Mouse (Mus musculus) gastrocnemius, postnatal 10 days (tissue): ENCODE results near the gene Rnf215. TPM values are rescaled to one million over a fixed set of nuclear protein-coding genes. Genes with fewer than 3 reads are reported as not detected.
"Not testable (repeated sequence)": the region's sequence is repeated elsewhere in the genome, so short reads cannot be mapped to it uniquely, and the experiment has no call there.

Experiments used
- DNase-seq: peaks from one replicate; pipeline ENCODE4 v3.0.0; 2021; ENCODE audit warnings: mixed read lengths
- long read RNA-seq, 2 experiments: library from polyadenylated mRNA; stranded (forward); transcript quantifications; one replicate each; pipeline ENCODE4 v2.0.0; 2021
- total RNA-seq, 2 experiments: library from RNA; stranded (reverse); gene quantifications; 2 replicates each; pipeline ENCODE4 v1.2.3; 2021

Gene Rnf215
- total RNA-seq: 10 to 100 TPM in 1 of 2 experiments, 1 to 10 TPM in 1; 7.8 to 13.3 TPM
- long read RNA-seq, experiment 1, transcript Rnf215-201 (9 exons, 1,874 nt): major isoform, 8 of 18 reads
- long read RNA-seq, experiment 1, partial matches to known transcripts: 3 of 18 reads
- long read RNA-seq, experiment 1, other reads (novel, unspliced or antisense): 7 of 18 reads
- long read RNA-seq, experiment 2, transcript Rnf215-201 (9 exons, 1,874 nt): major isoform, 7 of 12 reads
- long read RNA-seq, experiment 2, partial matches to known transcripts: 1 of 12 reads
- long read RNA-seq, experiment 2, other reads (novel, unspliced or antisense): 4 of 12 reads

DNA sequence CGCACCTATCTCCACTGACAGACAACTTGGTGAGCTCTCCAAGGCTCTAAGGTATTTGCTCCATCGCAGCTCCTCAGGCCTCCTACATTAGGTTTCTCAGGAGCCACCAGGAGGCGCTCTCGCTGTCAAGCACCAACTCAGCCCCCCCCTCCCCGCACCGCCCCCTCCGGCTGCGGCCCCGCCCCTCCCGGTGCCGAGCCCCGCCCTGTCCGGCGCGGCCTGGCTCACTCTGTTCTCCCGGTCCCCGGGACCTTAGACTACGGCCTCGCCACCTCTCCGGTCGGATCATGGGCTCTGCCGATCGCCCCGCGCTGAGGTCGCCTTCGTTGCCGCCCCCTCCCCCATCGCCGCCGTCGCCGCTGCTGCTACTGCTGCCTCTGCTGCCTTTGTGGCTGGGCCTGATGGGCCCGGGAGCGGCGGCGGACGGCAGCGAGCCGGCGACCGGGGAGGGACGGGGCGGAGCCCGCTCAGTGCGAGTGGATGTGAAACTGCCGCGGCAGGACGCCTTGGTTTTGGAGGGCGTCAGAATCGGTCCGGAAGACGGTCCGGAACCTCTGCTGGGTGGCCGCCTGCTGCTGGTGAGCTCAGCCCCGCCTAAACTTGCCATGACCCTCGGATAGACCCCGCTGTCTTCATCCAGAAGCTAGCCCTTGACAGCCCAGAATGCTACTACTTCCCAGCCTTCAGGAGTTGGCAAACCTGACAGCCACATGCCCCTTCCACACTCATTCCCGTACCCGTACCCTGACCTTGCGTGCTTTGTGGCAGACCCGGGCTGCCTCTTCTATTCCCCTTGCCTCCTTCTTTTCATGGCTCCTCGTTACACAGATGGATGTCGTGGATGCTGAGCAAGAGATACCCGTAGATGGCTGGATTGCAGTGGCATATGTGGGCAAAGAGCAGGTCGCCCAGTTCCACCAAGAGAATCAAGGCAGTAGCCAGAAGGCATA, at the start of gene Rnf215:
Rnf215 (plus strand) TSS at position 217 of the 950 bp plus-strand sequence.
- DNase-seq: peak; percentile 96

DNA sequence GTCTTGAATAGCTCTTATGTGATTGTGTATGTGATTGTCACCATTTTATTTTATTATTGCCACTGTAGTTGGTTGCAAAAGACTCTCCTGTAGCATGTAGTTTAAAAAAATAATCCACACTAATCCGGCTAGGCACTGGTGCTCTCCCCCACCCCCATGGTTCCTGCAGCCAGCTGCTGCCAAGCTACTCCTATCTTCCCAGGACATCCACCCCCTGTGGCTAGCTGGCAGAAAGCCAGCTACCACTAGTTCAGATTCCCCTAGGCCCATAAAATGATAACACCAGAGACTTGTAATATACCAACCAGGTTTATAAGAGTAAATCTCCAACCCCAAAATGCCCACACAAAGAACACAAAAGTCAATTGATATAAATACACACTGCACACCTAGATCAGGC, 48.8 kb upstream of the Rnf215 start:
- no peak for DNase-seq

DNA sequence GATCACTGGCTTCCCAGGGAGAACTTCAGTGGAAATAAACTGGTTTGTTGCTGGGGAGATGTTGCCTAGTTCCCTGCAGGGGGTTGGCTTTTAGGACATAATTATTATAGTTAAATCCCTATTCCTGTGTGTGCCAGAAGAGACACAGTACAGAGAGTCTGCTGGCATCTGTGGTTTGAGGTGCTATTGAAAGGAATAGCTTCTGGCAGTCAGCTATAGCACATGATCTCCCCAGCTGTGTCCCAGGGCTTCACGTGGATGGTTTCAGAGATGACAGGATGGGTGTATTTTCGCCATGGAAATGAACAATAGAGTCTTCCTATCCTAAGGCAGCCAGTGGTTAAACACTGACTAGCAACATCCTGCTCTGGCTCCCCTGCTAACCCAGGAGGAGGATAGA, 47.7 kb upstream of the Rnf215 start:
- DNase-seq: no peak

DNA sequence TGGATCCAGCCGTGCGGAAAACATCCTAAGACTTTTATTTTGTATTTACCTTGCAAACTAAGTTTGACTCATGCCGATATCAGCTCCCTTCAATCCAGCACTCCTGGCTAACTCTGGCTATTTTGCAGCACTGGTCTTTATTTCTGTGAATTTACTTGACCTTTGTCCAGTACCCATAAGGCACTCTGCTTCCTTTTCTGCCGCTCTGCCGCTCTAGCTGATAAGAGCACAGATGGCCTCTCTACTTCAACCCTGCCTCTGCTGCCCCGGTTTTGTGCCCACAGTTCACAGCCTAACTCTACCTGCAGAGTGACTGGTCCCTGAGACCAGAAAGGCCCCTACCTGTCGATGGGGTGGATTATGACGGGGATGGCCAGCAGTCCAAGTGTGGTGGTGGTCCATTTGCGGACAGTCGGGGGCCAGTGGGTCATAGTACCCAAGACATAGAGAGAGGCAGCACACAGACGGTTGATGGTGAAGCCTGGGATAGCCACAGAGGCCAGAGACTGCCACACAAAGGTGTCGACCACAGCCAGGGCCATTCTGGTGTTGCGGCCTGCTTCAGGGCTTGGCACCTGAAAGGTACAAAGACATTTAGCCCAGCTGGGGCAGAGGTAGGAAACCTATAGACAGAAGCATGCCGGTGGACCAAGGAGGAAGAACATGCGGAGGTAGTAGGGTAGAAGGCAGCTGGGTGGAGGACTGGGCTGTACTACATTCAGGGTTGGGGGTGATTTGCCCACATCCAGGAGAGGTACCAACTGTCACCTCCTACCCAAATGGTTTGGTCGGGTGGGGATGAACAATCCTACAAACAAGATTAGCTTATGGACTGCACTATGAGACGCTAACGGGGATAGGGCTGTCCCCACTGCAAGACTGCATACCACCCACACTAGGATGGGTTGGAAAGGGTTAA, 41.3 kb upstream of the Rnf215 start:
- DNase-seq: no peak

DNA sequence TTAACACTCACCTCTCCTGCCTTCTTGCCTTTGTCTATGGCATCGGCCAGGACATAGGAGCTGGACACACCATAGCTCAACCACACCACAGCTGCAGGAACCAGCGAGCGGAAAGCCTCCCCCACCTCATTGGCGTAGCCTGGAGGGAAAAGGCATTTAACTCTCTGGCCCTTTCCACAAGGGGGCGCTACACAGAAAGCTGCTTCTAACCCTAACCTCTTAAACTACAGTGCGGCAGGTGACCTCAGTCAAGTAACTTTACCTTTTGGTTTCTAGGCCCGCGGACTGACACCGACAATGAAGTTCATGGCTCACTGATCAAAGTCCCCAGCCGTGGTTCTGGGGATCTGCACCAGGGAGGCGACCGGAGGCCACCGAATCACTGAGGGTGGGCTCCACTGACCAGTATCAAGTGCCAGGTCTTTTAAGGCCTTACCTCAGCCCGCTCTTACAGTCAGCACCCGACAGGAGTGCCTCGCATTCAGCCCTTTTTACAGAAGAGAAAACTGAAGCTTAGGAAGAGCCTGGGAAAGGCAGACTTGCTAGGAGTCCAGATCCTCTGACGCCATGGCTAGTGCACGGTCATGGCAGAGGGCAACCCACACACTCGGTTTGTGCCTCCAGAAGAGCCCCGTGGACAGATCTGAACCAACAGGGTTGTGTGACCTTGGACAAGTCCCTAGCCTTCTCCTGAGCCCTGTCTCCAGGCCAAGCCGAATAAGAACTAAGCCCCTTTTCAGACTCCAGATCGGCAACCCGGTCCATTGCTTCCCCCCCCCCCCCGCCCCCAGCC, 40.4 kb upstream of the Rnf215 start:
- DNase-seq: peak; percentile 61

DNA sequence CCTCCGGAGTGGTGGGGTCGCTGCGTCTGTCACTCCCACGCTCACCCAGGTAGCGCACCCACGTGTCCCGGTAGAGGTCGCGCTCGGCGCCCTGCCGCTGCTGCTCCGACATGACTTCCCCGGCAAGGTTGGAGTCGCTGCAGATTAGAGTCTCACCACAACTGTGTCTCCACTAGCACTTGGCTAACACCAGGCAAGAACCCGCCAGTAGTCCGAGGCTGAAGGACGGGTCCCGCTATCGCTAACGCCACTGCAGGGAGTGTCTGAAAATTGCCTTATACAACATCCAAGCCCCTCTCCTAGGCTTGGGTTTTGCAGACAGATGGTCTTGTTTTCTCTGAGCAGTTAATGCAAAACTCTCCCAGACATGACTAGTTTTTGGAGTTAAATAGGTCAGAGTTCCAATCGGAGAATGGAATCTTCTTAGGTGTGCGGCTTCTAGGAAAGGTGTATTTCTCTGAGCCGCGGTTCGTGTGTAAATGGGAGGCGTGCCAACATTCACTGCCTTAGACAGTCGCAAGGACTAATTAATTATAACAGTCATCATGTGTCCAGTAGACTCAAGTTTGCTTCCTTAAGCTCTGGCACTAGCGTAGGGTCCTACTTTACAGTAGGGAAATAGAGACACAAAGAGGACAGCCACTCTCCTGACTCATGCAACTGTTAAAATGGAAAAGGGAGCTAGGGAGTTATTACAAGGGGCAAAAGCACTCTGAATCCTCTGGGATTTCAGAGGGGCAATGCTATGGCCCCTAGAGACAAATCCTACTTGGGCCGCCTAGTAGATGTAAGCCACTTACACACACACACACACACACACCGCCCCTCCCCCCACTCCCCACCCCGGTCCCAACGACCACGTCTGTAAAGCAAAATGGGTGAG, 39.6 kb upstream of the Rnf215 start, which contains the start of gene Mtfp1:
Mtfp1 (minus strand) TSS at position 275 of the 883 bp plus-strand sequence.
- DNase-seq: peak; percentile 53

DNA sequence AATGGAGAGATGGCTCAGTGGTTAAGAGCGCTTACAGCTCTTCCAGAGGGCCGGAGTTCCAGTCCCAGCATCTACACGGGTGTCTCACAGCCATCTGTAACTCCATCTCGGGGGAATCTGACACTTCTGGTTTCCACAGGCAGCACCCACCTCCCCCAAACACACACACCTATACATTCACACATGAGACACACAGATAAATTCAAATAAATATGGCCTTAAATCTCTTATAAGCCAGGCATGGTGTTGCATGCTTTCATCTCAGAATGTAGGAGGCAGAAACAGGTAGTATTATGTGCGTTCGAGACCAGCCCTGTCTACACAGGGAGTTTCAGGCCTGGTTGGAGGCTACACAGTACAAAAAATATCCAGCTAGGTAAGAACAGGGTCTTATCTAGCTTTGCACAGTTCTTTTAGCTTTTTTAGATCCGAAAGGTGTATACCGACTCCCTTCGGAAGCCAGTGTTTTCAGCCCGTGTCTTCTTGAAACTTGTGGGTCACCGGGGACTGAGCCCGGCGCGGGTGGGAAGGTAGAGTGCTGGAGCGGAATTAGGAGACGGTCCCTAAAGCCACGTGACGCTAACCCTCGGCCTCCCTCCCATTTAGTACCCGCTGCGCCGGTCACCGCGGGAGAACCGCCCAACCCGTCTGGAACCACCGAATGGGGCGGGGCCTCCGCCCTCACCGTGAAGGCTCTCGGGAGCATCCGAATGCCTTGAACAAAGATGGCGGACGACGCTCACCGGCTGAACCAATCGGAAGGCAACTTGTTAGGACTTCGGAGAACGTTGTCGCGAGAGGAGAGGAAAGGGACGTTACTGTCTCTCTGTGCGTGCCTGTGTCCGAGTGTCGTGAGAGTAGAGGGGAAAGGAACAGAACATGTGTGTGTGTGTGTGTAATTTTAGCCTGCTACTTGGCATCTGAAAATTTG, 38.7 kb upstream of the Rnf215 start:
- DNase-seq: peak; percentile 96

DNA sequence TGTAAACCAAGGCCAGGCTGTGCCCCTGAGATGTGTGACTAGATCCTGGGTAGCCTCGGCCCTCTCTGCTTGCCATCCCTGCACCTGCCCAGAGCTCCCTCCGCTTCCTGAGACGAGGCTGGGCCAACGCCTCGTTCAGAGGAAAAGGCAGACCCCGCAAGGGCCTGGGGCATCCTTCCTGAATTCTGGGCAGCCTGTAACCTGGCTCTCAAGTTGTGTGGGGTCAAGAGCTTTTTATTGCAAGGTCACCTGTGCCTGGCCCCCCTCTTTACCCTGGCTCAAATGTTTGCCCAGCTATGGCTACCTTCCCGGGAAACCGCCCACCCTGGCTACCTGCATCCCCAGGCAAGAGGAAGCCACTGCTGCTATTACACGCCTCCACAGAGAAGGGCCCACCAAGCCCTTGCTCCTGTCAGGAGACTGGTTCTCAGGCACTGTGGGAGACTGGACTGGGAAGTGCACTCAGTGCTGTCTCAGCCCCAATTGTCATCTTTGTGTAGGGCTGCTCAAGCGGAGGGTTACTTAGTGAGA, 37.8 kb upstream of the Rnf215 start:
- DNase-seq: no peak

DNA sequence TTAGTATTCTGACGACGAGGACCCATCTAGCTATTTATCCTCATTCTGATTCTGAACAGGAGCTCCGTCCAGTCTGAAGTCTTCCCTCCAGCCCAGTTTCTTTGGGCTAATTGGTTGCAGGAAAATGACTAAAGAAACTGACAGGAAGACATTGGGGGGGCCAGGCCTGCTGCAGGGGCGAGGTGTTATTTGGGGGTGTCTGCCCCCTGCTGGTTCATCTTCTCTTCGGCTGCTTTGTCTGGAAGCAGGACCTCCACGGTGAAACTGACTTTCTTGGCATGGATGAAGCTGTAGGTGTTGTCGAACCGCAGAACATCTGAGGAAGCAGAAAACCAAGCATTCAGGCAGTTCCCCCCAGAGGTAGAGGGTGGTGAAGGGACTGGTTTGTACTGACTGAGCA, 36.9 kb upstream of the Rnf215 start:
- no peak for DNase-seq

DNA sequence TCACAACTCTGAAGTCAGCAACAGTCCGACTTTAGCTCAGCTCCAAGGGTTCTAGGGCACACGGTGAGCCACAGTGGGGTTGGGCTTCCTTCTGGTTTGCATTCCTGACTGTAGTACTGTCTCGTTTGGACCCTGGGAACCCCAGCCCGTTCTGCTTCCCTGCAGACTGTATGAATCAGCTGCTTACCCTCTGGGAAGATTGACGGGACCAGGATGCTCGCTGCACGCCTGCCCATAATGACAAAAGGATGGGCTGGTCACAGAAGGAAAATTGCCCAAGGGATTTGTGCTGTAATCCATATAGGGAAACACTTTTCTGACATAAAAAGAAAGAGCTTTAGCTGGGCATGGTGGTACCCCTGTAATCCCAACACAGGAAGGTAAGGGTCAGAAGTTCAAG, 36.2 kb upstream of the Rnf215 start:
- DNase-seq: no peak

DNA sequence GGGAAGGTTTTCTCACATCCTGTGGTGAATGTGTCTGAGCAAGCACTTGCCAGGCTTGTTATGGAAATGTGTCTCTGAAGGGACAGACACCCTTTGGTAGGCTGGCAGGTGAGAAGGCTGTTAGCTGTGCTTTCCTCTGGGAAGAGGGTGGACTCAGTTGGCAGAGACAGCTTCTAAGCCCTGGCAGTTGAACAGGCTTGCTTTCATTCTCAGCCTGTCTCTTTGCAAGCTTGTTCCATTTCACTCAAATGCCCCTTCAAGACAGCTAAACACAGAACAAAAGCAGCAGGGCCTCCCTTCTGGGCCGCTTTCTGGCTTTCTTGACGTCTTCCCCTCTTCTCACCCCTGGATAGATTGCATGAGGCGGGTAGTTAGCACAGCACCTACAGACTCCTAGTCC, 35.6 kb upstream of the Rnf215 start:
- DNase-seq: no peak

DNA sequence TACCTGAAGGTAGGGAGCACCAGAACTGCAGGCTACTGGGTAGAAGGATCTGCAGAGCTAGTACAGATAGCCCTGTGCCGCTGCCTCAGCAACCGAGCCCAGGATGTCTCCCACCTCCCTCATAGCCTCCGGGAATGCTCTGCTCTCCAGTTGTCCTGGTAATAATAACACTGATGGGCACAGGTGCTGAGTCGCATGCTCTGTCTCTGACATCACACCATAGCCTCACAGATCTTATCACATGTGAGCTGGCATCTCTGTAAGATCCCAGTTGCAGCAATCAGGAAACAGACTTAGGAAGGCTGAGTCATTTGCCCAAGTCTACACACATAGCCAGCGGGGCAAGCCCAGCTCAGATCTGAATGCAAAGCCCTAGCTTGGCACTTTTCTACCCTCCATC, 33.2 kb upstream of the Rnf215 start:
- DNase-seq: no peak

DNA sequence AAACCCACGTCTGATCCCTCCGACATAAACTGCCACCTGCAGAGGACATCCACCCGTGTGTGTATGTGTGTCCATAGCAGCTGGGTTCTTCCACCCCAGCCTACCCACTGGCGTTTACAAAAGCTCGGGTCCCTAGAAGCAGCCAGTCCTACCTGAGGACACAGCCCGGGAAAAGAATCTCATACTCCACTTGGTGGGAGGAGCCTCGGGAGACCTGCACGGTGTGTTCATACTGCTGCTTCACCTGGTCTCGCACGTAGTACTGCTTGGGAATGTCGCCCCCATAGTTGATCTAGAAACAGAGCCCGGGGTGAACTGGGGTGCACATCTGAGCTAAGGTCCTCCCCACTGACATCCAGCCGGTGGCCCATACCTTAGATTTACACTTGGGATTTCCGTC, 31.5 kb upstream of the Rnf215 start:
- no peak for DNase-seq

DNA sequence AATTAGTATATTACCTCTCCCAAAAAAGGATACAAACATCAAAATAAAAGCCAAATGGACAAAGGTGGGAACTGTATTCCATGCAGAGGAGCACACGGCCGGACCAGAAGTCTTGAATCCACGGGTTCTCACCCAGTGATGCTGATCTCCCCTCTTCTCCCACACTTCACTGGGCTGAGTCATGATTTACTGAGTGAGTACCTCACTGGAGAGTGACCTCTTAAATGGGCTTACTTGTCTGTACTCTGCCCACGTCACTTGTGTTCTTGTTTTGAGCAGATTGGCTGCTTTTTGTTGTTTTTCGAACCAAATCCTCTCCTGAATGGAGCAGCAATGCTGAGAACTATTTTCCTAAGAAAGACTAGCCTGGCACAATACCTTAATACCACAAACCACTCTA, 30.0 kb upstream of the Rnf215 start:
- no peak for DNase-seq

DNA sequence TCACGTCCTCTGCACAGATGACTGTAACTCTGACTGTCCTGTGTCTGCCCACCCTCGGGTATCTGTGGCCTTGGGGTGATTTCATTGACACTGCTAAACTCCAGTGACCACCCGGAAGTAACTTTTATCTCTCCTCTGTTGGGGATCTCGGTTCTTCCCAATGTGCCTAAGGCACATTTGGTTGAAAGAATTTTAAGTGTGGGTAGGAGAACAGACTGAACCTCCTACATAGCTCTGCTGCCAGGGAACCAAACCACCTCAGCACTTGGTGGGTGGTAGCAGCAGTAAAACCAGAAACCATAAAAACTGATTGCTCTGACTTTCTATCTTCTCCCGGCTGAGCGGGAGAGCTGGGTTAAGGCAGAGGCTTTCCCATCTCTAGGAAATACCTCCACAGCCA, 29.6 kb upstream of the Rnf215 start:
- DNase-seq: no peak

DNA sequence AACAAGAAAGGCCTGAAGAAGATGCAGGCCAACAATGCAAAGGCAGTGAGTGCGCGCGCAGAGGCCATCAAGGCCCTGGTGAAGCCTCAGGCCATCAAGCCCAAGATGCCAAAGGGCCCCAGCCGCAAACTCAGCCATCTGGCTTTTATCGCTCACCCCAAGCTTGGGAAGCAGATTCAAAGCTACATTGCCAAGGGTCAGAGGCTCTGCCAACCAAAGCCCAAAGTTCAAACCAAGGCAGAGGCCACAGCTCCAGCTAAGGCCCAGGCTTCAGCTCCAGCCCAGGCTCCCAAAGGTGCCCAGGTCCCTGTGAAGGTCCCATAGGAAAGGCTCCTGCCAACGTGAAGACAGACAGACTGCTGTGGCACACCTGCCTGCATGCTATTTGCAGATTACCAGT, 27.1 kb upstream of the Rnf215 start:
- DNase-seq: not testable (repeated sequence)

DNA sequence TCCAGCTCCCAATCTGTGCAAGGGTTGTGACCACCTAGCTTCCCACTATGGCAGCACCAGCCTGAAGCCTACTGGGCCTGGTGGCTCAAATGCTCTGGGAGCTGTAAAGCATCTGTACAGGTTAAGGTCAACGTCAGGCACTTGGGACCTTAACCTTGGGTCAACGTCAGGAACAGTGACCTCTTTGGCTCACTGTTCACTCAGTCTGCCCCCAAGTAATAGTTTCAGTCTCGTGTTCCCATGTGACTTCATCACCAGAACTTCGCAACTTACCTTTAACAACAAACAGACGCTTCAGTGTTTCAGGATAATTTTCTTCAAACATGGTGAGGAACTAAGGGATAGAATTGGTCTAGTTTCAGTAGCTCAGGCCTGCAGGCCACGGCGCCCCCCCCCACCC, 26.3 kb upstream of the Rnf215 start:
- DNase-seq: no peak

DNA sequence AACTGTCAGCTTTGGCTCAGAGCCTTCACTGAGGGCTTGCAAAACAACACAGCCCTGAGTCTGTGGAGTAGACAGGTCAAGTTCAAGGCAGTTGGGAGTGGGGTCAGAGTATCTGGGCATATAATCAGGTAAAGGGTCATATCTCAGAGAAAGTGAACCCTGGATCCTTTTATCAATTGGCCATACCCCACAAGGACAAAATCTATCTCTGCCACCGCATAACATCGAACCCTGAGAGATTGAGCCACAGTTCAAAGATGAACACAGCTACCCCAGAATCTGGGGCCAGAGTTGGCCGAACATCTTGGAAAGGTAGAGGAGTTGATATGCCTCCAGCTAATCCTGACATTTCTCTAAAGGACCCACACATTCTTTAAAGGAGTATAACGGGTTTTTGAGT, 23.0 kb upstream of the Rnf215 start:
- DNase-seq: no peak

DNA sequence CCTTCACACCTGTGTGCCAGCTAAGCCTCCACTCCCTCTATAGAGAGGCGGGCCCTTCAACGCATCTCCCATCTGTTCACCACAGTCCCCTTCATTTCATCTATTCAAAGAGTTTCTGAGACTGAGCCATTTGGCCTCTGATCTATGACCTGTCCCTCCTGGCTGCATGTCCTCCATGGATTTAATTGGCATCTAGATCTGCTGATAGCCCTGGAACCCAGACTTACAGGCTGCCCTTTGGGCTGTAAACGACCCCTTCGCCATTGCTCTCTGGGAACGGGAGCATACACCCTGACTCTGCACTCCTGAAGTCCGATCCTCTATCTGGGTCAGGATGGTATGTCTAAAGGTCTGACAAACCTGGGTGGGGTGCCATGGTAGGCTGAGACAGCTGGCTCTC, 22.1 kb upstream of the Rnf215 start:
- DNase-seq: no peak
